Mouse (Mus musculus): ENCODE data around the gene Esyt1. TPM values are rescaled to one million over a fixed set of nuclear protein-coding genes. Genes with fewer than 3 reads are reported as not detected.

Esyt1 gene
- total RNA-seq, 2 experiments from 2014 or later, result 12.3 to 15.3 TPM

DNA sequence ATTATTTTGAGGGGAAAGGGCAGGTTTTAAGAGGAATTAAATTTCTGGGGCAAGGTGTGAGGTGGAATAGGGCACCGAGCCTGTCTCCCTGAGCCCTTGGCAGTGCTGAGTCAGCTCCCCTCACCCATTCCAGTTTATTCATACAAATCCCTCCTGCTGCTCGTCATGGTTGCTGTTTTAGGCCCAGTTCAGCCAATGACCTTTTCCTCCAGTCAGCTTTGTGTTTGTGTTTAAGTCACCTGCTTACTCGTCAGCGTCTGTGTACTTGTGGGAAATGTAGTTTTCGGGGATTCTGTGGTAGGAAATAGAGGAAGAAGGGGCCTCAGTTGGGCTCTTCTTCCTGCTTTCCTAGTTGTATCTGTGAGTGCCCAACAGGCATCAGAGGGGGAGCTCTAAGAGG, 36.3 kb downstream of the Esyt1 start:
- DNase-seq (ENCODE audit: low spot score), result no peak

DNA sequence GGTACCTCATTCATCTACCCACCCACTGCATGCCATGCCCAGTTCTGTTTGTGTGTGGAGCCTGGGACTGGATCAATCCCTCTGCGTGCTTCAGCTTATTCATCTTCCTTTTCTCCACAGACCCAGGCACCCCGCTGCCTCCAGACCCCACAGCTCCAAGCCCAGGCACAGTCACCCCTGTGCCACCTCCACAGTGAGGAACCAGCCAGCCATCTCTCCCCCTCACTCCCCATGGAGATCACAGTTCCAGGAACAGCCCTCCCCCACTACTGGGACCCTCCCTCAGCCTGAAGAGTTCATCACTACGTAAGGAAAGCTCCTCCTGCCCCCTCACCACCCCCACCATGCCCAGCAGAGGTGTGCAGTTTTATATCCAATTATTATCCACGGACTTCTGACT, 36.9 kb downstream of the Esyt1 start:
- DNase-seq (ENCODE audit: low spot score), result no peak

DNA sequence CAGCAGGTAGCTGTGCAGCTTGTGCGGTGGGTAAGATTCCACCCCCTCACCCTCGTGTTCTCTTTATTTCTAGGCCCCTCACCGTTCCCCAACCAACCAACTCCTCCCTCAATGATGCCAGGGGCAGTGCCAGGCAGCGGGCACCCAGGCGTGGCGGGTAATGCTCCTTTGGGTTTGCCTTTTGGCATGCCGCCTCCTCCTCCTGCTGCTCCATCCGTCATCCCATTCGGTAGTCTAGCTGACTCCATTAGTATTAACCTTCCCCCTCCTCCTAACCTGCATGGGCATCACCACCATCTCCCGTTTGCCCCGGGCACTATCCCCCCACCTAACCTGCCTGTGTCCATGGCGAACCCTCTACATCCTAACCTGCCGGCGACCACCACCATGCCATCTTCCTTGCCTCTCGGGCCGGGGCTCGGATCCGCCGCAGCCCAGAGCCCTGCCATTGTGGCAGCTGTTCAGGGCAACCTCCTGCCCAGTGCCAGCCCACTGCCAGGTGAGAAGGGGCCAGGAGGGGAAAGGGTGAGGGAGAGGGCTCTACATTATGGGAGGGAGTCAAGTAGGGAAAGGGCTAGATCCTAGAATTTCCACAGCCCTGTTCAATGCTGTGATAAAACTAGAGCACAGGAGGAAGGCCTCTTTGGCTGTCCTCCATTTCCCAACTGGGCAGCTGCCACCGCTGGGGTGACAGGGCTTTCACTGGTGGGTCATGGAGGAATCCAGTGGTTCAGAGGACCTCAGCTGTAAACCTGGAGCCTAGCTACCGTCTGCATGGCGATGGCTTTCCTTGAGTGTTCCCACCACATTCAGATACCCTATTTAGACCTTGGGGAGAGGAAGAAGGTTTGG, 37.6 kb downstream of the Esyt1 start:
- no peak for DNase-seq (ENCODE audit: low spot score)

DNA sequence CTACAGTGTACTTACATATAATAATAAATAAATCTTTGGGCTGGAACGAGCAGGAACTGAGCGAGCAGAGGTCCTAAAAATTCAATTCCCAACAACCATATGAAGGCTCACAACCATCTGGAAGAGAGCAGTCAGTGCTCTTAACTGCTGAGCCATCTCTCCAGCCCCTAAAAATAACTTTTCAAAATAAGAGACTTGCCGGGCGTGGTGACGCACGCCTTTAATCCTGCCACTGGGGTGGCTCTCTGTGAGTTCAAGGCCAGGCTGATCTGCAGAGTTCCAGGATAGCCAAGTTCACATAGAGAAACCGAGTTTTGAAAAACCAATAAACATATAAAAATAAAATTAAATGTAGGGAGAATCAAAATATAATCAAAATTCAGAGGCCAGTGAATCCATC, 39.3 kb downstream of the Esyt1 start:
- DNase-seq (ENCODE audit: low spot score), result no peak

DNA sequence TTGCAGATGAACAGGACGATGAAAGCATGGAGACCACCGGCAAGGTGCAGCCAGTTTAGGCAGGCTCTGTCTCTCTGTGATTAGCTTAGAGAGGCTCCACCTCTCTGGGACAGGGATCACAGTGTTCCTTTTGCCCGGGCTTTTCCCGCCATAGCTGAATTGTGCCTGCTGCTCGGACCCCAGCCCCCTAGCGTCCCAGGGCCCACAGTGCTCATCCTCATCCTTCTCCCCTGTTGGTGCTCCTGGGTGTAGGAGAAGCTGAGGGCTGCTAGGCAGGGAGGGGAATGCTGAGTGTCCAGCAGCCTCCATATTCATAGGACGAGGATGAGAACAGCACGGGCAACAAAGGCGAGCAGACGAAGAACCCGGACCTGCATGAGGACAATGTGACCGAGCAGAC, 51.3 kb downstream of the Esyt1 start:
- no peak for DNase-seq (ENCODE audit: low spot score)

DNA sequence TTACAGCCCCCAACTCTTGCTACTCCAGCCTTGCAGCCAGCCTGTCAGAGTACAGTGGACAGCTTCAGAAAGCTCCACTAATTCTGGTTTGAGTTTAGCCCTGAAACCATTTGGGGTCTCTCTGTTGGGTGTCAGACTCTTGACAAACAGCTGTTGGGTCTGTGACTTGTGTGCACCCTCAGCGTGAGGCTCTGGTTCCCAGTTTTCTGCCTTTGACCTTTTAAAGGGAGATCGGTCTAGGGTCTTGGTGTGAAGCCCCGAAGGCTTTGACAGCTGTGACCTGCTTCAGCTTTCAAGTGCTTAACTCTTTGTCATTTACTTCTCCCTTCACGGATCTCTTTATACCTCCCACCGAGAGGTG, 65.4 kb downstream of the Esyt1 start:
- no peak for DNase-seq (ENCODE audit: low spot score)

Small RNA genes within 50 kb of the gene (microRNA-seq; reads per million reads assigned to microRNA genes)
- gene Gm47275, result not detected
- not detected for gene Mir6916

Other genes starting within 250 kb of the Esyt1 start
- not detected for gene Il23a, start 227.1 kb downstream of the Esyt1 start, total RNA-seq (2021)
- 1 to 10 TPM; 3.3 to 3.7 TPM for gene Pan2, start 222.5 kb downstream of the Esyt1 start, total RNA-seq (2021)
- 10 to 100 TPM; 46.4 to 48.3 TPM for gene Cnpy2, start 203.4 kb downstream of the Esyt1 start, total RNA-seq (2021)
- 100 to 1,000 TPM; 561 to 590 TPM for gene Cs, start 188.1 kb downstream of the Esyt1 start, total RNA-seq (2021)
- 100 to 1,000 TPM; 388 to 467 TPM for gene Coq10a, start 156.9 kb downstream of the Esyt1 start, total RNA-seq (2021)
- gene Ankrd52, start 148.8 kb downstream of the Esyt1 start, total RNA-seq (2021), result 10 to 100 TPM; 44.5 to 47.0 TPM
- not detected for gene Slc39a5, start 124.6 kb downstream of the Esyt1 start, total RNA-seq (2021)
- 10 to 100 TPM; 61.0 to 65.2 TPM for gene Nabp2, start 114.4 kb downstream of the Esyt1 start, total RNA-seq (2021)
- 10 to 100 TPM; 12.7 to 13.2 TPM for gene Rnf41, start 114.2 kb downstream of the Esyt1 start, total RNA-seq (2021)
- 10 to 100 TPM; 44.1 to 49.5 TPM for gene Smarcc2, start 66.6 kb downstream of the Esyt1 start, total RNA-seq (2021)
- 100 to 1,000 TPM; 150 to 187 TPM for gene Myl6, start 31.7 kb downstream of the Esyt1 start, total RNA-seq (2021)
- 10 to 100 TPM in 1 of 2 experiments, 1 to 10 TPM in 1; 9.0 to 28.2 TPM for gene Myl6b, start 27.2 kb downstream of the Esyt1 start, total RNA-seq (2021)
- 1 to 10 TPM; 4.6 to 8.3 TPM for gene Zc3h10, start 21.9 kb upstream of the Esyt1 start, total RNA-seq (2021)
- 1,000 to 10,000 TPM; 1,015 to 1,049 TPM for gene Rpl41, start 23.4 kb upstream of the Esyt1 start, total RNA-seq (2021)
- gene Pa2g4, start 40.1 kb upstream of the Esyt1 start, total RNA-seq (2021), result 10 to 100 TPM; 35.4 to 37.6 TPM
- 1 to 10 TPM; 2.7 TPM for gene Erbb3, start 63.8 kb upstream of the Esyt1 start, total RNA-seq (2021)
- gene Rps26, start 100.9 kb upstream of the Esyt1 start, total RNA-seq (2021), result 100 to 1,000 TPM; 345 to 363 TPM
- under 1 TPM; 0.37 to 0.57 TPM for gene Ikzf4, start 120.1 kb upstream of the Esyt1 start, total RNA-seq (2021)
- 10 to 100 TPM; 27.7 to 28.3 TPM for gene Suox, start 148.2 kb upstream of the Esyt1 start, total RNA-seq (2021)
- 10 to 100 TPM; 90.8 to 92.1 TPM for gene Rab5b, start 170.4 kb upstream of the Esyt1 start, total RNA-seq (2021)
- not detected for gene Pmel, start 178.3 kb upstream of the Esyt1 start, total RNA-seq (2021)
- gene Cdk2, start 179.2 kb upstream of the Esyt1 start, total RNA-seq (2021), result 1 to 10 TPM; 2.3 to 2.7 TPM
- gene Dgka, start 219.0 kb upstream of the Esyt1 start, total RNA-seq (2021), result 1 to 10 TPM; 7.8 to 8.5 TPM
- 10 to 100 TPM; 12.0 to 12.4 TPM for gene Pym1, start 222.0 kb upstream of the Esyt1 start, total RNA-seq (2021)